Mouse (Mus musculus) embryonic facial prominence, embryonic 10.5 days (tissue): ENCODE measurements at regions not wholly inside any gene's neighbourhood (a gene's known extent, or its start where the extent isn't known, plus 50 kb on each side); places are given as distances from the start of the nearest gene placed in this dataset.

ENCODE experiments used
- DNase-seq: peaks from one replicate; pipeline ENCODE4 v3.0.0-alpha.2; 2017; ENCODE audit warnings: low spot score
- H3K27ac ChIP-seq: fragments of 300-500 bp; sonication (generic); replicated peaks from 2 replicates; pipeline ENCODE4 v1.5.1; 2016; ENCODE audit warnings: mild to moderate bottlenecking
- H3K27me3 ChIP-seq: fragments of 300-500 bp; sonication (generic); replicated peaks from 2 replicates; pipeline ENCODE4 v1.6.1; 2016; ENCODE audit warnings: low read depth, mild to moderate bottlenecking; ENCODE audit not compliant: poor library complexity, severe bottlenecking
- H3K36me3 ChIP-seq: fragments of 300-500 bp; sonication (generic); replicated peaks from 2 replicates; pipeline ENCODE4 v1.6.1; 2016; ENCODE audit warnings: mild to moderate bottlenecking, moderate library complexity
- H3K4me1 ChIP-seq: fragments of 300-500 bp; sonication (generic); 2 replicates; pipeline ENCODE4 v1.6.1; 2016
- H3K4me3 ChIP-seq: fragments of 300-500 bp; sonication (generic); 2 replicates; pipeline ENCODE4 v1.5.1; 2016; ENCODE audit warnings: mild to moderate bottlenecking, moderate library complexity
- H3K9me3 ChIP-seq: fragments of 300-500 bp; sonication (generic); 2 replicates; pipeline ENCODE4 v1.6.1; 2016; ENCODE audit warnings: mild to moderate bottlenecking
- WGBS: fragments of 180-500 bp; shearing (Covaris S2); methylation state at CpG from one replicate; pipeline ENCODE4 v1.1.7; 2016; 5-methylcytosine and 5-hydroxymethylcytosine counted together

GRCm38 (mm10) chr5:64599015-64599414 is 204.2 kb upstream of the Klf3 start:
- Histone ChIP-seq H3K9me3 (no peaks in the 10 kb centered on the region), H3K4me1 (peaks cover 83% of the 10 kb centered on the region), H3K27me3 (no peaks in the 10 kb centered on the region), H3K36me3 (no peaks in the 10 kb centered on the region), H3K4me3 (no peak overlapping the region), H3K27ac (peak overlapping the region; percentile 85)
- DNase-seq: no peak
- 67% methylated on average over 3 of the region's 3 CpGs for WGBS

DNA sequence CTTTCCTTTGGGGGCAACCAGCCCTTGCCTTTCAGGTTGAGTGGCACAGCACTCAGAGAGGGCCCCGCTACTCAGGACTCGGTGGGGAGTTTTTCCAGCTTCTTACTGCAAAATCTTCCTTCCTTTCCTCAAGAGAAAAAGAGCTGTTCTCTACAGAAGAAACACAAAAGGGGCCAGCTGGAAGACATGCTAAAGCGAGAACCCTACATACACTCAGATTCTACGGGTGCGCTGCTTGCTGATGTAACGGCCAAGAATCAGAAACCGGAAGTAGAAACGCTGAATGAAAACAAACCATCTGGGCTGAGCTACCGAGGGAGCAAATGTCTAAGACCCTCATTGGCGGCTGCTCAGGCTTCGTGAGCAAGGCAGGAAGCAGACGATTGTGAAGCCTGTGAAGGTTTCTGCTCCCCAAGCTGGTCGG is 203.3 kb upstream of the Klf3 start:
- H3K4me1 ChIP-seq: peaks cover 74% of the 10 kb centered on the region
- H3K36me3 ChIP-seq: no peaks in the 10 kb centered on the region
- H3K27ac ChIP-seq: peak overlapping the region; percentile 85
- no peaks in the 10 kb centered on the region for H3K9me3 ChIP-seq
- DNase-seq: peak; percentile 60
- H3K4me3 ChIP-seq: no peak overlapping the region; the same call in 1 of the 2 replicates
- WGBS: 35% methylated on average over 13 of the region's 13 CpGs
- no peaks in the 10 kb centered on the region for H3K27me3 ChIP-seq

DNA sequence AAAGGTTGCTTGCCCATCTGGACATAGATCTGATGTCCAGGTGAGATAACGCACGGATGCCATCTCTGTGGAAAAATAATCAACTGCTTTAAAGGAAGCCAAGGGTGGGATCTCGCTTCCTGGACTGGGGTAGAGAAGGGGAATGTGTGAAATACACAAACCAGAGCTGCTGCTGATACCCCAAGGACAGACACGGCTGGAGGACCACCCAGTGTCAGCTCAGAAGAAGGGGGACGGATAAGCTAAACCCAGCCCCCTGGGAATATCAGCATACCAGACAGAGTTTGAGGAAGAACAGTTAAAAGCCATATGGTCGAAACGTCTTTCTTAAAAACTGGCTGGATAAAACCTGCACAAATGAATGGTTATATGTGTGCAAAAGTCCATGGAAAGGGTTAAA is 202.8 kb upstream of the Klf3 start:
- no peaks in the 10 kb centered on the region for H3K27me3 ChIP-seq
- no peaks in the 10 kb centered on the region for H3K36me3 ChIP-seq
- peak; percentile 46 for DNase-seq
- peaks cover 69% of the 10 kb centered on the region for H3K4me1 ChIP-seq
- H3K9me3 ChIP-seq: no peaks in the 10 kb centered on the region
- H3K27ac ChIP-seq: peak overlapping the region; percentile 85
- 50% methylated on average over 7 of the region's 7 CpGs for WGBS
- H3K4me3 ChIP-seq: no peak overlapping the region; the same call in 1 of the 2 replicates

GRCm38 (mm10) chr5:64600811-64601210 is 202.4 kb upstream of the Klf3 start:
- 54% methylated on average over 2 of the region's 2 CpGs for whole genome bisulfite sequencing
- DNase-seq: no peak
- Histone ChIP-seq H3K4me3 (no peak overlapping the region), H3K4me1 (peaks cover 65% of the 10 kb centered on the region), H3K27ac (peak overlapping the region; percentile 85), H3K27me3 (no peaks in the 10 kb centered on the region), H3K9me3 (no peaks in the 10 kb centered on the region), H3K36me3 (no peaks in the 10 kb centered on the region)

- 76% methylated on average over 8 of the region's 8 CpGs for WGBS
- H3K27ac ChIP-seq: peak overlapping the region; percentile 71
- H3K36me3 ChIP-seq: no peaks in the 10 kb centered on the region
- no peak for DNase-seq
- peaks cover 60% of the 10 kb centered on the region for H3K4me1 ChIP-seq
- no peaks in the 10 kb centered on the region for H3K27me3 ChIP-seq
- H3K4me3 ChIP-seq: no peak overlapping the region
- no peaks in the 10 kb centered on the region for H3K9me3 ChIP-seq
Measured at GRCm38 (mm10) chr5:64601285-64601684, 201.9 kb upstream of the Klf3 start.

DNA sequence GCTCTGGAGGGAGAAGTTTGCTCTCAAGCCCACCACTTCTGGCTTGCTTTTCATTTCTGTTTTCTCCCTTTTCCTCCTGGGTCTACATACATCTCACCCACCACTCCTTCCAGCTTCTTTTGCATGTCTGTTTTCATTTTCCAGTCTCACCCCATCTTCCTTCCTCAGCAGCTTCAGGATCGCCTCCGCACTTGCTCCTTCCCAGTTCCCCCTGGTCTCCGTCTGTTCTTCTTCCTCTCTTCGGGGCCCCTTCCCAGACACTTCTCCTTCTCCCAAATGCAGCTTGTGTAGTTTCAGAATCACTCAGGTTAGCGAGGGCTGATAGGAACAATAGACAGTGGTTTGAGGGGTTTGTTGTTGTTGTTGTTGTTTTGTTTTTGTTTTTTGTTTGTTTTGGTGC is 201.4 kb upstream of the Klf3 start:
- no peaks in the 10 kb centered on the region for H3K27me3 ChIP-seq
- peaks cover 55% of the 10 kb centered on the region for H3K4me1 ChIP-seq
- no peak overlapping the region for H3K4me3 ChIP-seq
- H3K36me3 ChIP-seq: no peaks in the 10 kb centered on the region
- H3K9me3 ChIP-seq: no peaks in the 10 kb centered on the region
- H3K27ac ChIP-seq: peak overlapping the region; percentile 71
- DNase-seq: no peak
- WGBS: 80% methylated on average over 5 of the region's 5 CpGs

GRCm38 (mm10) chr5:64602356-64602936 is 200.7 kb upstream of the Klf3 start:
- 85% methylated on average over 8 of the region's 8 CpGs for WGBS
- no peak for DNase-seq
- Histone ChIP-seq H3K36me3 (no peaks in the 10 kb centered on the region), H3K4me1 (peaks cover 48% of the 10 kb centered on the region), H3K27me3 (no peaks in the 10 kb centered on the region), H3K27ac (peak overlapping the region; percentile 71), H3K9me3 (no peaks in the 10 kb centered on the region), H3K4me3 (no peak overlapping the region)

DNA sequence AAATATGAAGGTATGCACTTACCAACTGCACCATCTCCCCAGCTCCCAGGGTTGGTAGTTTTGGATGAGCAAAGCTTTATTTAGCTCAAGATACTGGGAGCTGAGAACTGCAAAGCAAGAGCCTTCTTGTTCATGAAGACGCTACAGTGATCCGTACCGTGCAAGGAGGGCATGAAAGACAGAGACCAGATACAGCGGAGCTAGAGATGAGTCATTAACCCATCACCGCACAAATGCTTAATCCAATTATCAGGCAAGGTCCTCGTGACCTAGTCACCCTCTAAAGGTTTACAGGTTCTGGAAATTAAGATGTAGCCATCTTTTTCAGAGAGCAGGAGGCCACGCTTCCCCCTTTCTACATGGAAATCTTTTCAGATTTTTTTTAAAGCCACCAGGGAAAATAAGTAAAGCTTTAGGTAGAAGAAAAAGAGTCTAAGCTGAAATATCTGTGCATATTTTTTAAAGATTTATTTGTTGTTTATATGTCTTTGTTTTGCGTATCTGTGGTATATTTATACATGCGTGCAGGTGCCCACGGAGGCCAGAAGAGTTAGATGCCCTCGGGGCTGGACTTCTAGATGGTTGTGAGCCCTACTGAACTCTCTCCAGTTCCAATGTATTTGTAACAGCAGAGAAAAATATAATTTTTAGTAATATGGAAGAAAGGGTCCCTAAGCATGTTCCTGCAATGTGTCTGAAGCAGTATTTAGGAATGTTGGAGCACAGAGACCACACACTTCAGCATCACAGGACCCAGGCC is 200.0 kb upstream of the Klf3 start:
- Histone ChIP-seq H3K9me3 (no peaks in the 10 kb centered on the region), H3K27ac (peak overlapping the region; percentile 71), H3K27me3 (no peaks in the 10 kb centered on the region), H3K4me3 (no peak overlapping the region), H3K36me3 (no peaks in the 10 kb centered on the region), H3K4me1 (peaks cover 45% of the 10 kb centered on the region)
- DNase-seq: no peak
- 87% methylated on average over 11 of the region's 11 CpGs for WGBS

GRCm38 (mm10) chr5:64605171-64605570 is 198.0 kb upstream of the Klf3 start:
- H3K27ac ChIP-seq: no peak overlapping the region
- peaks cover 4% of the 10 kb centered on the region; the same call in 1 of the 2 replicates for H3K9me3 ChIP-seq

DNA sequence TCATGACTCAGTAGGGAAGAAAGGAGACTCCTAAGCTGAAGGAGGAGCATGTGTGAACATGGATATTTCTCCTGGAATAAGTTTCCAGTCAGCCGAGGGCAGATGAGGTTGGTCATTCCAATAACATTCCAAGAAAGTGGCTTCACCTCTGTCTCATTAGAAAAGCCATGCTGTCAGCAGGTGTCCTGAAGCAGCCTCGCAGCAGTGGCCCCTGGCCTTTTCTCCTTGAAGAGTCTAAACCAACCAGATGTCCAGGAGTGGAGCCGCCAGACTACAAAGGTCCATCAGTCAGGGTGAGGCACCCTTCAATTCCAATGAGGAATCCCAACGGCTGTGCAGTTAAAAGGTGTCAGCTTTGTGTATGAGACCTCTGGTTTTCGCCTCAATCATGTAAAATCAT is 197.2 kb upstream of the Klf3 start:
- no peak for DNase-seq
- Histone ChIP-seq H3K36me3 (no peaks in the 10 kb centered on the region), H3K4me3 (no peak overlapping the region), H3K4me1 (peaks cover 38% of the 10 kb centered on the region), H3K27ac (no peak overlapping the region), H3K27me3 (no peaks in the 10 kb centered on the region), H3K9me3 (peaks cover 4% of the 10 kb centered on the region; the same call in 1 of the 2 replicates)
- WGBS: 62% methylated on average over 5 of the region's 5 CpGs

More at GRCm38 (mm10) chr5:64605171-64605570, 198.0 kb upstream of the Klf3 start:
- DNase-seq: no peak
- H3K36me3 ChIP-seq: no peaks in the 10 kb centered on the region
- no peaks in the 10 kb centered on the region for H3K27me3 ChIP-seq
- H3K4me3 ChIP-seq: no peak overlapping the region
- H3K4me1 ChIP-seq: peaks cover 38% of the 10 kb centered on the region

GRCm38 (mm10) chr5:64609378-64610087 is 193.7 kb upstream of the Klf3 start:
- Histone ChIP-seq H3K27ac (peak overlapping the region; percentile 91), H3K4me1 (peaks cover 24% of the 10 kb centered on the region), H3K9me3 (peaks cover 4% of the 10 kb centered on the region; the same call in 1 of the 2 replicates), H3K4me3 (peak overlapping the region; percentile 37), H3K36me3 (no peaks in the 10 kb centered on the region), H3K27me3 (no peaks in the 10 kb centered on the region)
- 66% methylated on average over 3 of the region's 3 CpGs for WGBS
- DNase-seq: no peak

- Histone ChIP-seq H3K27ac (peak overlapping the region; percentile 91), H3K36me3 (no peaks in the 10 kb centered on the region), H3K27me3 (no peaks in the 10 kb centered on the region), H3K9me3 (peaks cover 4% of the 10 kb centered on the region; the same call in 1 of the 2 replicates), H3K4me1 (peaks cover 24% of the 10 kb centered on the region), H3K4me3 (peak overlapping the region; percentile 37)
- no peak for DNase-seq
- WGBS: 5% methylated on average over 3 of the region's 3 CpGs
Measured at GRCm38 (mm10) chr5:64610146-64610545, 193.0 kb upstream of the Klf3 start.
